Mouse (Mus musculus) small intestine, adult 2 months (tissue): ENCODE measurements at regions not wholly inside any gene's neighbourhood (a gene's known extent, or its start where the extent isn't known, plus 50 kb on each side); places are given as distances from the start of the nearest gene placed in this dataset.

ENCODE experiments used
- H3K27ac ChIP-seq: fragments of 200-500 bp; 2 replicates; pipeline ENCODE4 v1.5.1; 2012; ENCODE audit warnings: low read depth, low read length, control low read depth, inconsistent platforms; ENCODE audit not compliant: insufficient read depth
- H3K27me3 ChIP-seq: fragments of 200-500 bp; 2 replicates; pipeline ENCODE4 v1.6.1; 2012; ENCODE audit warnings: mild to moderate bottlenecking, moderate library complexity, low read length, inconsistent platforms; ENCODE audit not compliant: control insufficient read depth, insufficient read depth
- H3K36me3 ChIP-seq: fragments of 200-500 bp; 2 replicates; pipeline ENCODE4 v1.6.1; 2012; ENCODE audit warnings: mild to moderate bottlenecking, low read length, control low read depth, inconsistent platforms; ENCODE audit not compliant: control insufficient read depth, insufficient read depth
- H3K4me1 ChIP-seq: fragments of 200-500 bp; 2 replicates; pipeline ENCODE4 v1.6.1; 2012; ENCODE audit warnings: low read length, inconsistent platforms, mixed read lengths; ENCODE audit not compliant: control insufficient read depth, insufficient read depth, insufficient read length
- H3K4me3 ChIP-seq: fragments of 200-500 bp; 2 replicates; pipeline ENCODE4 v1.5.1; 2012; ENCODE audit warnings: low read depth, mild to moderate bottlenecking, control low read depth, inconsistent platforms, low read length, moderate library complexity
- CTCF ChIP-seq: fragments of 200-500 bp; IDR thresholded peaks from 2 replicates; pipeline ENCODE4 v1.5.1; 2012; ENCODE audit warnings: low read depth, mild to moderate bottlenecking, control low read depth, inconsistent platforms, low read length, moderate library complexity, mixed read lengths; ENCODE audit not compliant: insufficient replicate concordance, insufficient read length; ENCODE audit errors: extremely low read depth
- POLR2A ChIP-seq: fragments of 200-500 bp; IDR thresholded peaks from 2 replicates; pipeline ENCODE4 v1.6.1; 2012; ENCODE audit warnings: low read depth, mild to moderate bottlenecking, control low read depth, inconsistent platforms, low read length, moderate library complexity
- WGBS: fragments of 180-500 bp; shearing (Covaris S2); methylation state at CpG from one replicate; pipeline ENCODE4 v1.1.7; 2018; 5-methylcytosine and 5-hydroxymethylcytosine counted together

DNA sequence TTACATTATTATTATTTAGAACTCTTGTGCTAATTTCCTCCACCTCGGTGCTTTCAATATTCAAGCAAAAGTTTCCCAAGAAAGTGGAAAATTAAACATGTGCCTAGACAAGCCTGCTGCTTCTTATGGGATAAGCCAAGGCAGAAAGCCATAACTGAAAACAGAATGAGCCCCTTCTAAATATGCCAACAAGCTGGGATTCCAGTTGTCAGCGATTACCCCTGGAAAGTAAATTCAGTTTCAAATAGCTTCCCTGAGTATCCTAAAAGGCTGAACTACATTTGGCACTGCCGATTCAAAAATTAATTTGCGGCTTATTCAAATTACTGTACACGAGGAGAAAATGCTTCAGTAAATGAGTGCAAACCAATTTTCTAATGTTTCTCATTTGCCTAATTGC is 135.6 kb upstream of the Col8a1 start:
- no peak overlapping the region for H3K4me3 ChIP-seq
- WGBS, result 86% methylated on average over 5 of the region's 5 CpGs
- H3K27ac ChIP-seq, result no peak overlapping the region
- no peaks in the 10 kb centered on the region for H3K36me3 ChIP-seq
- TF ChIP-seq POLR2A, result no peak
- no peak for TF ChIP-seq CTCF
- no peaks in the 10 kb centered on the region for H3K4me1 ChIP-seq
- no peaks in the 10 kb centered on the region for H3K27me3 ChIP-seq

DNA sequence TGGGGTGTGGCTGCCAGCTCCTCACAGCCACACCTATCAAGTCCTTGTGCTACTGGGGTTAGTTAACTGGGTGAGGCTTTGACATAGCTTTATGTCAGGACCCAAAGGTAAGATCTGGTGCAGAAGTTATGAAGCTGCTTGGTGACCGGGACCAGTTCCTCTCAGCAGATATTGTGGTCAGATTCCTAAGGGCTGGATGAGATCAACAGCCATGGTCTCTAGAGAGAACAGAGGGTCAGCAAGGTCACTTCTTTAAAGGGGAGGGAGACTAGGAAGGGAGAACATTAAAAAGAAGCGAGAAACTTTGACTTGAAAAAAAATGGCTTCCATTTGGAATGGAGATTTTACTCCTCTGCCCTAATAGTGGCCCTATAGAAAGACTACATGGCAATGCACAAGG is 138.6 kb upstream of the Col8a1 start:
- no peak overlapping the region for H3K4me3 ChIP-seq
- TF ChIP-seq POLR2A (no peak), CTCF (no peak)
- no peaks in the 10 kb centered on the region for H3K36me3 ChIP-seq
- H3K27me3 ChIP-seq, result no peaks in the 10 kb centered on the region
- H3K4me1 ChIP-seq, result no peaks in the 10 kb centered on the region
- no peak overlapping the region for H3K27ac ChIP-seq
- 79% methylated on average over 2 of the region's 2 CpGs for WGBS

DNA sequence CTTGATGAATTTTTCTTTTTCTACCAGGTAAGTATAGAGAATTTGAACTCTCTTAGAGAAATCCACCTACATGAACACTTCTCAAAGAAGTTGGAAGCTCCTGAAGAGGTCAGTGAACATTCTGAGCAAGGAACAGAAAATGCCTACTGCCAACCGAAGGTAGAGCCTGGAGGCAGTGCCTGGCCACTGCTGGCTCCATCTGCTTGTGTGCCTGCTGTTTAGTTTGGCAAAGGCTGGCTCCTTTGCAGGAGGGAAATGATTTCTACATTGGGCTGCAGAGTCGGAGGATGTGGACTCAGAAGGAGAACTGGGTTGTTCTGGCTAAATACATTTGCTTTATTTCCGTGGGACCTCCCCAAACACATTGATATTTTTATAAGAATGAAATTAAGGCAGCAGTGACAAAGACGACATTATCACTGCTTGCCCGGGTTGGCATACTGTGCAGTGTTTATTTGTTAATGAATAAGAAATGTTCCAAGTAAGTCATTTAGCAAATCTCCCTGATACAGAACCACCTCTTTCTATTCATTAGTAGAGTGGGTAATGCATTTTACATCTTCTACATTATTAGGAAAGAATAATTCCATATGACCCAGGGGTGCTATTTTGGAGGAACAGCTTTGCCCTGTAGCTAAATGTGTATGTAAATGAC is 139.3 kb upstream of the Col8a1 start:
- TF ChIP-seq CTCF, result no peak
- TF ChIP-seq POLR2A, result no peak
- Histone ChIP-seq H3K4me3 (no peak overlapping the region), H3K4me1 (no peaks in the 10 kb centered on the region), H3K36me3 (no peaks in the 10 kb centered on the region), H3K27ac (no peak overlapping the region), H3K27me3 (no peaks in the 10 kb centered on the region)
- WGBS, result 78% methylated on average over 5 of the region's 5 CpGs

- 81% methylated on average over 4 of the region's 4 CpGs for WGBS
- no peak overlapping the region for H3K27ac ChIP-seq
- no peaks in the 10 kb centered on the region for H3K36me3 ChIP-seq
- TF ChIP-seq POLR2A, result no peak
- TF ChIP-seq CTCF, result no peak
- no peaks in the 10 kb centered on the region for H3K4me1 ChIP-seq
- no peaks in the 10 kb centered on the region for H3K27me3 ChIP-seq
- no peak overlapping the region for H3K4me3 ChIP-seq
Observed at GRCm38 (mm10) chr16:57901006-57901405, 146.5 kb upstream of the Col8a1 start.

DNA sequence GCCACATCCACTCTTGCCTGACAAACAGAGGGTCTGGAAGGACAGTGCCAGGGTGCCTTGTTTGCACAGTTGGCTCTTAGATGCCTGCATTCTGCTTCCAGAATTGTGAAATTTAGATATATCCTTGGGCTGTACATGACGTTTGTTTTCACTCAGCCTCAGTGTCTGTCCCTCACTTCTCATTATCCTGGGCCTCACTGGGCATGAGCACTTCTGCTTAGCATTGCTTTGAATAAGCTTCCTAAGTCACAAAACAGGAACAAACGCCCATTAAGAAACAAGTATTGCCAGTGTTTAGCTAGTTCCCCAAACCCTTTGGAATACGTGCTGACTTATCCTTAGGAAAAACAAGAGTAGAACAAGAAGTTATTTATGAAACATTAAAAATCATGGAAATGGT is 148.0 kb upstream of the Col8a1 start:
- Histone ChIP-seq H3K4me3 (no peak overlapping the region), H3K36me3 (no peaks in the 10 kb centered on the region), H3K27ac (no peak overlapping the region), H3K27me3 (no peaks in the 10 kb centered on the region), H3K4me1 (no peaks in the 10 kb centered on the region)
- WGBS, result 60% methylated on average over 3 of the region's 3 CpGs
- no peak for TF ChIP-seq CTCF
- no peak for TF ChIP-seq POLR2A

GRCm38 (mm10) chr16:57912001-57912400 is 157.5 kb upstream of the Col8a1 start:
- Histone ChIP-seq H3K27ac (no peak overlapping the region), H3K36me3 (no peaks in the 10 kb centered on the region), H3K27me3 (no peaks in the 10 kb centered on the region), H3K4me1 (peaks cover 3% of the 10 kb centered on the region; the same call in 1 of the 2 replicates), H3K4me3 (no peak overlapping the region)
- TF ChIP-seq CTCF, result no peak
- TF ChIP-seq POLR2A, result no peak
- 42% methylated on average over 2 of the region's 2 CpGs for WGBS

- Histone ChIP-seq H3K4me1 (peaks cover 3% of the 10 kb centered on the region; the same call in 1 of the 2 replicates), H3K27ac (no peak overlapping the region), H3K27me3 (no peaks in the 10 kb centered on the region), H3K4me3 (no peak overlapping the region), H3K36me3 (no peaks in the 10 kb centered on the region)
- WGBS, result 19% methylated on average over 1 of the region's 1 CpGs
- TF ChIP-seq POLR2A (no peak), CTCF (no peak)
Observed at GRCm38 (mm10) chr16:57914506-57914905, 160.0 kb upstream of the Col8a1 start.

DNA sequence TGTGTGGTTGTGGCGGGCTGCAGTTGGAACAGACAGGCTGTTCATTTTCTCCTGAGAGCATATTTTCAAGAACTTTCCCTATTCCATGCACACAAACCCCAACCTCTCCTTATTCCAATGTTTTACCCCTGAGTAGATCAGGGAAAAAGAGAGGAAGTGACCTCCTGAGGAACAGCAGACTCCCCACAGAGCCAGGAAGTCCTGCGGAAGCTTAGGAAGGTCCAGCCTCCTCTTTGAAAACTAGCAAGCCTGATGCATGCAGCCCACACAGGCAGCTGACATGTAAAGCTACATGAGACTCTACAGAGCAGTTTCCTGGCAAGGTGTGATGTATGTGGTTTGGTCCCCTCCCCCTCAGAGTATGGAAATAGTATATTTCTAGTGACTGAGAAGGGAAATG is 160.9 kb upstream of the Col8a1 start:
- Histone ChIP-seq H3K4me1 (peaks cover 3% of the 10 kb centered on the region; the same call in 1 of the 2 replicates), H3K27ac (no peak overlapping the region), H3K27me3 (no peaks in the 10 kb centered on the region), H3K4me3 (no peak overlapping the region), H3K36me3 (no peaks in the 10 kb centered on the region)
- WGBS, result 70% methylated on average over 2 of the region's 2 CpGs
- TF ChIP-seq CTCF (no peak), POLR2A (no peak)
